In genomic region chr13:31518411-31518886, GRCm38 (mm10) we compare ENCODE assay signal across 8 mouse cellular contexts. TPM values are rescaled to one million over a fixed set of nuclear protein-coding genes. Genes with fewer than 3 reads are reported as not detected.
DNase-seq lines count a peak whose midpoint lies in the region; ATAC-seq and TF ChIP-seq lines count a peak whose summit lies in the region.

No protein-coding gene starts in this region.

- H3K9me3 ChIP-seq in embryonic facial prominence, embryonic 14.5 days (ENCODE audit: control insufficient read depth, low read length) = no peaks in the 10 kb centered on the region
- H3K9me3 ChIP-seq in embryonic facial prominence, embryonic 10.5 days = no peaks in the 10 kb centered on the region
- no peaks in the 10 kb centered on the region for H3K9me3 ChIP-seq in intestine, embryonic 14.5 days (ENCODE audit: control insufficient read depth, low read length)
- no peaks in the 10 kb centered on the region for H3K9me3 ChIP-seq in midbrain, embryonic 13.5 days
- no peaks in the 10 kb centered on the region for H3K9me3 ChIP-seq in hindbrain, embryonic 13.5 days

- H3K4me2 ChIP-seq in embryonic facial prominence, embryonic 14.5 days (ENCODE audit: low read depth, low read length) = no peak overlapping the region
- H3K4me2 ChIP-seq in intestine, embryonic 14.5 days (ENCODE audit: low read length) = no peak overlapping the region
- H3K4me2 ChIP-seq in myocyte (ENCODE audit: low read depth) = peak overlapping the region; percentile 72
- H3K4me2 ChIP-seq in midbrain, embryonic 13.5 days (replicated peaks) = no peak overlapping the region
- no peak overlapping the region for H3K4me2 ChIP-seq in hindbrain, embryonic 13.5 days

- H3K9ac ChIP-seq in embryonic facial prominence, embryonic 14.5 days (ENCODE audit: low read depth, low read length) = no peak overlapping the region
- no peak overlapping the region for H3K9ac ChIP-seq in intestine, embryonic 14.5 days (ENCODE audit: low read length)
- H3K9ac ChIP-seq in midbrain, embryonic 13.5 days (replicated peaks) = no peak overlapping the region
- no peak overlapping the region for H3K9ac ChIP-seq in hindbrain, embryonic 13.5 days

- H3K4me1 ChIP-seq in embryonic facial prominence, embryonic 14.5 days (ENCODE audit: control insufficient read depth, insufficient read depth, low read length) = no peaks in the 10 kb centered on the region
- no peaks in the 10 kb centered on the region for H3K4me1 ChIP-seq in embryonic facial prominence, embryonic 10.5 days
- no peaks in the 10 kb centered on the region for H3K4me1 ChIP-seq in intestine, embryonic 14.5 days (replicated peaks; ENCODE audit: control insufficient read depth, insufficient read depth, low read length)
- no peaks in the 10 kb centered on the region for H3K4me1 ChIP-seq in midbrain, embryonic 13.5 days (replicated peaks)
- no peaks in the 10 kb centered on the region for H3K4me1 ChIP-seq in hindbrain, embryonic 13.5 days (replicated peaks)

- no peaks in the 10 kb centered on the region for H3K36me3 ChIP-seq in embryonic facial prominence, embryonic 14.5 days (ENCODE audit: control insufficient read depth, insufficient read depth, low read length)
- H3K36me3 ChIP-seq in embryonic facial prominence, embryonic 10.5 days (replicated peaks) = no peaks in the 10 kb centered on the region
- no peaks in the 10 kb centered on the region for H3K36me3 ChIP-seq in intestine, embryonic 14.5 days (ENCODE audit: control insufficient read depth, insufficient read depth, low read length)
- no peaks in the 10 kb centered on the region for H3K36me3 ChIP-seq in myocyte (ENCODE audit: control insufficient read depth, insufficient read depth)
- no peaks in the 10 kb centered on the region for H3K36me3 ChIP-seq in midbrain, embryonic 13.5 days
- no peaks in the 10 kb centered on the region for H3K36me3 ChIP-seq in hindbrain, embryonic 13.5 days

- H3ac ChIP-seq in myocyte (ENCODE audit: control insufficient read depth, insufficient read length) = no peak overlapping the region

- no peaks in the 10 kb centered on the region for H3K27me3 ChIP-seq in embryonic facial prominence, embryonic 14.5 days (replicated peaks; ENCODE audit: control insufficient read depth, insufficient read depth, low read length)
- H3K27me3 ChIP-seq in embryonic facial prominence, embryonic 10.5 days (replicated peaks; ENCODE audit: low read depth, poor library complexity, severe bottlenecking) = no peaks in the 10 kb centered on the region
- no peaks in the 10 kb centered on the region for H3K27me3 ChIP-seq in intestine, embryonic 14.5 days (replicated peaks; ENCODE audit: control insufficient read depth, insufficient read depth, low read length)
- no peaks in the 10 kb centered on the region for H3K27me3 ChIP-seq in myocyte (ENCODE audit: control insufficient read depth, insufficient read depth, insufficient read length)
- no peaks in the 10 kb centered on the region for H3K27me3 ChIP-seq in midbrain, embryonic 13.5 days
- H3K27me3 ChIP-seq in hindbrain, embryonic 13.5 days = no peaks in the 10 kb centered on the region

- ATAC-seq in embryonic facial prominence, embryonic 14.5 days (ENCODE audit: low read depth) = no peak
- ATAC-seq in intestine, embryonic 14.5 days (replicated peaks; ENCODE audit: low FRiP score, low TSS enrichment, low read depth) = peak; percentile 71
- ATAC-seq in midbrain, embryonic 13.5 days = no peak
- no peak for ATAC-seq in hindbrain, embryonic 13.5 days (ENCODE audit: low FRiP score)

- peak; percentile 48 for DNase-seq in embryonic facial prominence, embryonic 14.5 days (ENCODE audit: low spot score)
- no peak for DNase-seq in embryonic facial prominence, embryonic 10.5 days (ENCODE audit: low spot score)
- peak; percentile 38 to 60 for DNase-seq in right cerebral cortex, postnatal 10 days (ENCODE audit: low spot score in 2 of 2)
- DNase-seq in right cerebral cortex, postnatal 14 days = no peak
- peak; percentile 58 for DNase-seq in intestine, embryonic 14.5 days (ENCODE audit: low spot score)

- H3K4me3 ChIP-seq in embryonic facial prominence, embryonic 14.5 days (ENCODE audit: low read depth, low read length) = no peak overlapping the region
- H3K4me3 ChIP-seq in embryonic facial prominence, embryonic 10.5 days = no peak overlapping the region
- H3K4me3 ChIP-seq in intestine, embryonic 14.5 days (ENCODE audit: low read depth, low read length) = no peak overlapping the region
- no peak overlapping the region for H3K4me3 ChIP-seq in myocyte
- no peak overlapping the region for H3K4me3 ChIP-seq in midbrain, embryonic 13.5 days (replicated peaks)
- no peak overlapping the region for H3K4me3 ChIP-seq in hindbrain, embryonic 13.5 days

- H3K79me2 ChIP-seq in myocyte (ENCODE audit: control insufficient read depth, insufficient read depth) = no peaks in the 10 kb centered on the region

- no peak for TF ChIP-seq POLR2A in myocyte (IDR thresholded peaks at IDR 0.05; ENCODE audit: insufficient read length, low read depth)

- no peak overlapping the region for H3K27ac ChIP-seq in embryonic facial prominence, embryonic 14.5 days (replicated peaks; ENCODE audit: low read depth, low read length)
- no peak overlapping the region for H3K27ac ChIP-seq in embryonic facial prominence, embryonic 10.5 days (replicated peaks)
- peak overlapping the region; percentile 54; the same call in 1 of the 2 replicates for H3K27ac ChIP-seq in intestine, embryonic 14.5 days (ENCODE audit: low read depth)
- H3K27ac ChIP-seq in midbrain, embryonic 13.5 days = no peak overlapping the region
- no peak overlapping the region for H3K27ac ChIP-seq in hindbrain, embryonic 13.5 days

- 70% methylated on average over 10 of the region's 10 CpGs for WGBS in embryonic facial prominence, embryonic 14.5 days
- 84% methylated on average over 10 of the region's 10 CpGs for WGBS in embryonic facial prominence, embryonic 10.5 days
- 59% methylated on average over 10 of the region's 10 CpGs for WGBS in intestine, embryonic 14.5 days
- WGBS in midbrain, embryonic 13.5 days = 73% methylated on average over 10 of the region's 10 CpGs
- WGBS in hindbrain, embryonic 13.5 days = 72% methylated on average over 10 of the region's 10 CpGs

TF ChIP-seq in myocyte, 11 proteins besides CTCF, POLR2A, EP300 and RAD21:
- TF ChIP-seq SRF (IDR thresholded peaks at IDR 0.05; ENCODE audit: control insufficient read depth, insufficient read length, low read depth) (no peak), CEBPB (IDR thresholded peaks at IDR 0.05; ENCODE audit: insufficient read depth, poor library complexity, severe bottlenecking) (peak; percentile 94)

RNA-seq across cellular contexts. Expression of gene Foxq1, which starts 37.5 kb away (rescaled TPM):
- polyA plus RNA-seq in embryonic facial prominence, embryonic 14.5 days (2014; fragmentation: Nextera tagmentation; extraction: Ambion mirVana) = 1.8 and 2.1 TPM in 2 replicates
- polyA plus RNA-seq in embryonic facial prominence, embryonic 10.5 days (2016; fragmentation: Nextera tagmentation; extraction: Ambion mirVana) = 0.52 and 0.70 TPM in 2 replicates
- polyA plus RNA-seq in intestine, embryonic 14.5 days (2014; fragmentation: Nextera tagmentation; extraction: Ambion mirVana) = 1.5 TPM in 2 replicates
- 2.4 TPM for polyA plus RNA-seq in myocyte (2012; fragmentation: generic; extraction: Trizol)
- 1.5 and 2.0 TPM in 2 replicates for polyA plus RNA-seq in midbrain, embryonic 13.5 days (2015; fragmentation: Nextera tagmentation; extraction: Ambion mirVana)
- polyA plus RNA-seq in hindbrain, embryonic 13.5 days (2015; fragmentation: Nextera tagmentation; extraction: Ambion mirVana) = 2.2 TPM in 2 replicates

RNA-seq across cellular contexts. Expression of gene A530084C06Rik, which starts 40.7 kb away (rescaled TPM):
- not detected in 2 replicates for polyA plus RNA-seq in embryonic facial prominence, embryonic 14.5 days (2014; fragmentation: Nextera tagmentation; extraction: Ambion mirVana)
- not detected in 2 replicates for polyA plus RNA-seq in embryonic facial prominence, embryonic 10.5 days (2016; fragmentation: Nextera tagmentation; extraction: Ambion mirVana)
- polyA plus RNA-seq in intestine, embryonic 14.5 days (2014; fragmentation: Nextera tagmentation; extraction: Ambion mirVana) = not detected in 2 replicates
- polyA plus RNA-seq in myocyte (2012; fragmentation: generic; extraction: Trizol) = not detected
- not detected in 2 replicates for polyA plus RNA-seq in midbrain, embryonic 13.5 days (2015; fragmentation: Nextera tagmentation; extraction: Ambion mirVana)
- not detected in 2 replicates for polyA plus RNA-seq in hindbrain, embryonic 13.5 days (2015; fragmentation: Nextera tagmentation; extraction: Ambion mirVana)

Comparison
In these comparisons a context has a peak if more than half of its experiments do, and no peak if none do; other contexts are left out.
1. DNase-seq: peak in embryonic facial prominence, embryonic 14.5 days (single experiment), right cerebral cortex, postnatal 10 days (2 of 2) and intestine, embryonic 14.5 days (single experiment); none in embryonic facial prominence, embryonic 10.5 days (single experiment) and right cerebral cortex, postnatal 14 days (single experiment).